Mouse (Mus musculus) heart, postnatal 36 days (tissue): ENCODE data around the gene Maz. TPM values are rescaled to one million over a fixed set of nuclear protein-coding genes. Genes with fewer than 3 reads are reported as not detected.

ENCODE experiments used
- DNase-seq, 2 experiments: peaks; one replicate each; pipeline ENCODE4 v3.0.0; 2021 to 2022
- intact Hi-C: fragments of 180-260 bp; cut with DNase I; formaldehyde crosslinking; loops from one replicate; pipeline ENCODE4 v1.15.1; 2025
- total RNA-seq, 2 experiments: library from RNA; stranded (reverse); gene quantifications; 2 replicates each; pipeline ENCODE4 v1.2.3; 2021

The Maz gene
- total RNA-seq, 2 experiments from 2014 or later: 66.5 to 71.5 TPM

DNA sequence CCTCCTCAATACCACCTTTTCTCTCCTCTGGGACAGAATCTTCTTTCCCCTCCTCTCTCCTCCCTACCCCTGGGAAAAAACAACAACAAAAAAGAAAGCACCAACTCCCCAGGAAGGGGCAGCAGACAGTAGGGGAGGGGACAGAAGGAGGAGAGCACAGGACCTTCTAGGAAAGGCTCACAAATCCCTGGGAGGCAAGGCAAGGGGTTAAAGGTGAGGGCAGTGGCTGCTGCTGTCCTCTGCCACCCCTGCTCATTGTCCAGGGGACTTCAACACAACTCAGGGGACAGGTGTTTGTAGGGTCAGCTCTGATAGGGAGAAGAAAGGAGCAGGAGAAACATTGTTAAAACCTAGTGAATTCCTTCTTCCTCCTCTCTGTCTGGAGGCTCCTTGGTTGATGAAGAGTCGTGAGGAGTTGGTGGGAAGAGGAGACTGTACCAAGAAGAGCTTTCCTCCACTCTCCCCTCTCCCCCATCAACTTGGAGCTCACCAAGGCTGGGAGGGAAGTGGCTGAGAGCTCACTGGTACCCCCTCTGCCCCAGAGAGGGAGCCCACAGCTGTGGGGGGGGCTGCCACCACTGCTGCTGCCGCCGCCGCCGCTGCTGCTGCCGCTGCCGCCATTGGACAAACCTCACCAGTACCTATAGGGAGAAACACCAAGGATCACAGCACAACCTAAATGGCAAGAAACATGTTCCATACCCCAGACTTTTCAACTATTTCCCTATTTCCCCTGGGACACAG is 4.1 kb downstream of the Maz start:
- DNase-seq: no peak
- intact Hi-C loops: loop anchor here (10.0 kb wide), 1 partner anchor 452 kb away; the partner anchor contains the start of gene Fbrs

DNA sequence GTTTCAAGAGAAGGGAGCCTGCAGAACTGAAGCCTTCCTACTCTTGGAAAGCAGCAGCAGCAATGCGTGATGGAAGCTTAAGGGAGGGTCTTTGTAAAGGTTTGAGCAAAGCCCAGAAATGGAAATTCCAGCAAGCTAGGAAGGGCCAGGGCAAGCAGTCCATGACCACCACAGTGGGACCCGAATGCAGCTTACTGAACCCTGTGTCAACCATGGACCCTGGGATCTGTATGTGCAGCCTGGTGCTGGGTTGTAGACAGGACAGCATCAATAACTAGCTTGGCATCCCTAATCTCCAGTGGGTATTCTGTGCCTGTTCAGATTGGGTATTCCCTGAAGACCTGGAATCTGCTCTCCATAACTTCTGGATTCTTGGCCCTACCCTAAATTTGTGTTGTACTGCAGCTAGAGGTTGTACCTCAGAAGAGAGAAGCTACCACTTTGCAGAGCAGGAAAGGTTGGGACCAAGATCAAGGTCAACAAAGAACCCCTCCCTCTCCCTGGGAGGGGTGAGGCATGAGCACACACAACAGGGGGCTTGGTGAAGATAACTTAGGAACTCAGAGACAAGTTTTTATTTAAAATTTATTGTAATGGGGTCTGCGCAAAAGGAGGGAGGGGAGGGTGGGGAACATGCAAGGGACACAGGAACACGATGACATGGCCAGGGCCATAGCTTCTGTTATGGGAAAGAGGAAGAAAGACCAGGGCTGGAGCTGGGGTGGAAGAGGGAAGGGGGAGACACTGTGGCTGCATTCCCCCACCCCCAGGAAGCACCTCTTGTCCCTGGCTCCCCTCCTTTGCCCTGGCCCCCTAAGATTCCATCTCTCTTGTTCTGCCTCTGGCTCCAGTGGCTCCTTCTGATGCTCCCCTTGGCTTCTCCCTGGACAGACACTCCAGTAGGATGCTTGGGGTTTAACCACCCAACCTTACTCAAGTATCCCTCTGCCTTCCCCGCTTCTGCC is 5.0 kb downstream of the Maz start:
- no peak for DNase-seq
- intact Hi-C loops: loop anchor here (10.0 kb wide), 1 partner anchor 453 kb away; the partner anchor contains the start of gene Fbrs

DNA sequence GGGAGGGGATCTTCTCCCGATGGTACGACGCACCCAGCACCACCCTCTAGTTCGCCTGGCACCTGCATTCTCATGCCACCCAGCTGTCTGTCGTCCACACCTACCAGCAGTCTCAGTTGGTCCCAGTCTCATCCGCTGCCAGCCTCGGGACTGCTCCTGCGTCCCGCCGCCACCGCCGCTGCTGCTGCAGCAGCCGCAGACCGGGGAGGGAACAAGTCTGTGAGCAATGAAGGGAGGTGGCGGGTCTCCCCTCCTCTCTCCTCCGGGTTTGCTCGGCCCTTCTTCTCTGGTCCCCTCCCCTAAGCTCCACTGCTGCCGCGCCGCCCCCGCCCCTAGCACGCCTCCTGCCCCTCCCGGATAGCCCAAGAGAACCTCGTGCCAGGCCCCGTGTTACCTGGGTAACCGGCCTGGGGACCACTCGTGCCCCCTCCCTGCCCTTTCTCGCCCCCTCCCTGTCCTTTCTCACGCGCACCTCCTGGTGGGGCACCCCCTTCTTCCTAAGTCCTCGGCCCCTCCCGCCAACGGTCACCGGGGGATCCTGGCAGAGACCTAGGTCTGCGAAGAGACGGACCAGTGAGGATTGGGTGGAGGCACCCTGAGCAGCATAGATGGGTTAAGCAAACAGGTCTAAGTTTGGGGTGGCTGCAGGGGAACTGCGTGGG is 5.8 kb downstream of the Maz start, which contains the start of the genes Gm42742 and Prrt2:
Gene Gm42742 (minus strand): TSS at position 197 of the 662 bp plus-strand sequence.
Gene Prrt2 (minus strand): TSS at position 311 of the 662 bp plus-strand sequence.
- DNase-seq: peak; percentile 46 to 55
- intact Hi-C loops: loop anchor here (10.0 kb wide), 1 partner anchor 454 kb away; the partner anchor contains the start of gene Fbrs

DNA sequence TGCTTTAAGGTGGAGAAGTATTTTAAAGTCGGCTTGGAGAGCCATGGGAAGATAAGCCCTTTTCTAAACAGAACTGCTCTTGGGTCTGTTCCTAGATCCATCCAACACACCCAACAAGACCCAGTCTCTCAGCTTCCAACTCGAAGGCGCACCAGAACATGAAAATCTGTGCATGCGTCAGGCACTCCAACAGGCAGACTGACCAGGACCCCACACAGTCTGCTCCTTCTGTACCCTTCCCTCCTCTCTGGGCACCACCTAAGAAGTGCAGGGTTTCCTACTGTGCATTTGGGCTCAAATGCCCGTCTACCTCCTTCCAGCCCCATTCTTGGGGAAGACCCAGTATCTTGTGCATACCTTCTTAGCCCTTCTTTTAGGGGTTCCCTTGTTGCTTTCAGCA is 6.3 kb downstream of the Maz start:
- no peak for DNase-seq
- intact Hi-C loops: loop anchor here (10.0 kb wide), 1 partner anchor 454 kb away; the partner anchor contains the start of gene Fbrs

DNA sequence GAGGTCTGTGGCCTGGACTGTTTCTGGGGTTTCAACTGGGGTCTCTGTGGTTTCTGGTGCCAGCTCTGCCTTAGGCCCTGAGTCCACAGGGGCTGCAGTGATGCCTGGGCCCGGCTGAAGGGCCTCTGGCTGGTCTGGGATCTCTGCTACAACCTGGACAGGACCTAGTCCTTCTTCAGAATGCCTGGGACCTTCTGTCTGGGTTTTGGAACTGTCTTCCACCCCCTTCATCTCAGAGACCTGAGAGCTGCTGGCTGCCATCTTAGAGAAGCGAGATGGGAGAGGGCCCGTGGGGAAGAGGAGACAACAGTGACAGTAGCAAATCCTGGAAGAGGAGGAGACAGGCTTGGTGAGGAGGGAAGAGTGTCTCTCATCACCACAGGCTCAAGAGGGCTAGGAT is 6.8 kb downstream of the Maz start:
- intact Hi-C loops: loop anchor here (10.0 kb wide), 1 partner anchor 455 kb away; the partner anchor contains the start of gene Fbrs
- no peak for DNase-seq

DNA sequence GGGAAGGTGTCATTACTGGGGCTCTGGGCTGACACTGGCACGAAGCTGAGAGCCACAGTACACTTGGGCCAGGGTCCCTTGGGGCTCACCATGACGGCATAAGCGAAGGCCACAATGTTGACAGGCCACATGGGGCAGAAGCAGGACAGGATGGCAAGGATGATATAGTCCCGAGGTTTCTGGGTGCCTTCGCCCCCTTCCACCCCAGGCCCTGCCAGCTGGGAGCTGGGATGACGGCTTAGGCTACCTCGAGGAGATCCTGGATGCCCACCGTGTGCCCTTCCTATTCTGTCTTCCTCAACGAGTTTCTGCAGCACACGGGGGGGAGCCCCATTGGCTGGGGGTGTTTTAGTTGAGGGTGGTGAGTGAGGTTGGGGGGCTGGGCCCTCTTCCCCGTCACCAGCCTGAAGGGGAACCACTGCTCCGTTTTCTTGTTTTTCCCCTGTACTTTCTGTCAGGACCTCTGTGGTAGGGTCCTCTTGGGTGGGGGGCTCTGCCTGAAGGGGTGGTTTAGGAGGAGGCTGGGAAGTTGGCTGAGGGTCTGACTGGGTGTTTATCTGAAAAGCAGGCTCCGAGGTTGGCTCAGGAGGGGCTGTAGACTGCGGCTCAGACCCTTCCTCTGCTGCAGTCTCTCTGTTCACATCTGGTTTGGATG is 7.4 kb downstream of the Maz start:
- no peak for DNase-seq
- intact Hi-C loops: no loop called here

DNA sequence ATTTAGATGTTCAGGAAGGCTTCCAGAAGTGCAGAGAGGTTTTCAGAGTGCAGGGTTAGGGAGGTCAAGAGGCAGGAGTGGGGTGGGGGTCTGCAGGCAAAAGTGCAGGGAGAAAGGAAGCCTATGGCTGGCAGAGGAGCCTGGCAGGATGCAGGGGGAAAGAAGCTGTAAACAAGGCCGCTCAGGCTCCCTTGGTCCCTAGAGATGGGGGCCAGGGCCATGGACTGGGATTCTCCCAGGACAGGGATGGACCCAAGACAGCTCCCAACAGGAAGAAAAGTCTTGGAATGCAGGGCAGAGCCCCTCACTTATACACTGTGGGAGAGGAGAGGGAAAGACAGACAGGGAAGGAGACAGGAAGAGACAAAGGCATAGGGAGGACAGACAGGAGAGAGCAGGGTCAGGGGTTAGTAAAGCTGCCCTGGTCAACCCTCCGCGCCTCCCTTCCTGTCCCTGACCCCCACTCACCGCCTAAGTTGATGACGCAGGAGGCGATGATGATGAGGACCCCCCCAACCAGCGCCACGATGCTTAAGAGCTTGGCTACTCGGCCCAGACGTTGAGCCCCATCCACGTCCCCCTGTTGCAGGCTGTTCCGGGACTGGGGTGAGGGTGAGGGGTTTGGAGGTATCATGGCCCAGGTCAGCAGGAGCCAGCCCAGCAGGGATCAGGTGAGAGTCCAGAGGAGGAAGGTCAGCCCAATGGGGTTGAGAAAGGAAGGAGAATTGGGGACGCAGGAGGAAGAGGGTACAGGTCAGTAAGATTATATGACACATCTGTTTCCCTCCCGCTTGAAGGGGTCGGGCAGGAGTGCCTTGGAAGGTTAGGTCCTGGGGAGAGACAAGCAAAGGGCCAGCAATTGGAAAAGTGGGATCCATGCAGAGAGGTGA is 8.2 kb downstream of the Maz start:
- DNase-seq: no peak
- intact Hi-C loops: no loop called here

DNA sequence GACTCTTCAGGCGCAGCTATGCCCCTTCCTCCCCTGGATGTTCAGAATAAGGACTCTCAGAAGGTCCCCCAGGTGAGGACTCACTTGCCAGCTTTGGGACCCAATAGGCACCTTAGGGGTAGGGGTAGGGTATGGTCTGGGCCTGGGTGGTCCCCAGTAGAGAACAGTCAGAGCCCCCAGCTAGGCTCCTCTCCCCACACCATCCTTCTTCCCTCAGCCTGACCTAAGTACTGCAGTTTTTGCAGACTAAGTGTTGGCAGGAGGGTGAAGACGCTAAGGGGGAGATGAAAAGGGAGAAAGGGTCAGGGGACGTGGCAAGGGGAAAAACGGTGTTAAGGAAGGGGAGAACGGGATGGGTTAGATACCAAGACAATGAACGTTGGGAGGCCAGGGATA is 8.9 kb downstream of the Maz start:
- DNase-seq: no peak
- intact Hi-C loops: loop anchor here (1.0 kb wide), 1 partner anchor 7 kb away; no protein-coding TSS in a partner anchor

DNA sequence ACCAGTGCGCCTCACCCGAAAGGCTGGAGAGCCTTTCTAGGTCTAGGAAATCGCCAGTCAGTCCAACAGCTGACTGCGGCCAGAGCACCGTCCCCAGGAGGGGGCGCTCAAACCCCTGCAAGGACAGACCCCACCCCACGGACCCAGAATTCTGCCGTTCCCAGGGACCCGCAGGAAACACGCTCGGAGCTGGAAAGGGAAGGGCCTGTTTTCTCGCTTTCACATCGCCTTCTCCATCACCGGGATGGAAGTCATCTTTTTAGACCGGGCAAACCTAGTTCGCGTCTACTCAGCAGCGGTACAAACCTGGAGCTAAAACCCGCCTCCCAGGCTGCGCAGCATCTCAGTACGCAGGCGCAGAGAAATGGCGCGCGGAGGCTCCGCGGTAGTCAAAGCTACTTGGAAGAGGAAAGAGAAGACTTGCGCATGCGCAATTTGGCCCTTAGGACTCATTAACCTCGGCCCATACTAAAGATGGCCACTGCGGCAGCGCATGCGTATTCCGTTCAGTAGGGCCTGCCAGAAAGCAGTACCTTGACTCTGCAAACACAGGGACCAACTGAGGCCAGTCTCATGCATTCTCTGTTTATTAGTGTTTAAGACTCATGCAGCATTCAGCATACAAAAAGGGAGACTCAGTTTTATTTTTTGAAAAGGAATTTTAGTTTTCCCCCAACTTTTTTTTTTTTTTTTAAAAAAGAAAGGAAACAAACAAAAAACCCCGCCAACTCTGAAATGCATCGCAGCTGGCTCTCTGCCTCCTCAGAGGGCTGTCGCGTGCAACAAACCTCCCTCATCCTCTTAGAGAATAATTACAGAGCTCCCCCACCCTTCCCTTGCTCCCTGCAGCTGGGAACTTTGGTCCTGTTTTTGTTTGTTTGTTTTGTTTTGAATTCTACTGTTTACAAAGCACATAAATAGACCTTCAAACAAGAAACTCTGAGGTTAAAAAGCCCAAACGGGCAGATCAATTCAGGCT is 9.6 kb downstream of the Maz start, which contains the start of gene Pagr1a:
Gene Pagr1a (minus strand): TSS at position 382 of the 979 bp plus-strand sequence.
- peak; percentile 94 to 99 for DNase-seq
- intact Hi-C loops: loop anchor here (1.0 kb wide), 1 partner anchor 8 kb away; no protein-coding TSS in a partner anchor

DNA sequence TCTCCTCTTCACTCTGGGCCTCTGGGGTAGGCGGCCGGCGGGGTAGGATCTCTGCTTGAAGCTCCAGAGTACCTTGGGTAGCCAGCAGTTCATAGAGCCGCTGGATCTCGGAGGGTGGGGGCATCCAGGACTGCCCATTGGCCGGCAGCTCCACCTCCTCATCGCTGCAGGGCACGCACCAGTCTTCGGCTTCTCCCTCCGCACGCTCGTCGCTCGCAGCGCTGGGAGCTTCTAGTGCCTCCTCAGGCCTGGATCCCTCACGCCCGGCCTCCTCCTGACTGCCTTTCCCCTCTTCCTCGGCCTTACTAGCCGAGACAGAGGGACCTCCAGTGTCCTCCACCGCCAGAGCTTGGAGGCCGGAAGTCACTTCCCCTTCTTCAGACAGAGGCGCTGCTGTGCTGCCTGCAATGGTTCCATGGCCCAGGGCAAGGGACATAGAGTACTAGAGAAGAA is 10.3 kb downstream of the Maz start:
- no peak for DNase-seq
- intact Hi-C loops: no loop called here

DNA sequence TGATC is 10.6 kb downstream of the Maz start, which contains the start of gene Pagr1b:
Gene Pagr1b (minus strand): TSS at position 4 of the 5 bp plus-strand sequence.
- DNase-seq: no peak
- intact Hi-C loops: no loop called here

DNA sequence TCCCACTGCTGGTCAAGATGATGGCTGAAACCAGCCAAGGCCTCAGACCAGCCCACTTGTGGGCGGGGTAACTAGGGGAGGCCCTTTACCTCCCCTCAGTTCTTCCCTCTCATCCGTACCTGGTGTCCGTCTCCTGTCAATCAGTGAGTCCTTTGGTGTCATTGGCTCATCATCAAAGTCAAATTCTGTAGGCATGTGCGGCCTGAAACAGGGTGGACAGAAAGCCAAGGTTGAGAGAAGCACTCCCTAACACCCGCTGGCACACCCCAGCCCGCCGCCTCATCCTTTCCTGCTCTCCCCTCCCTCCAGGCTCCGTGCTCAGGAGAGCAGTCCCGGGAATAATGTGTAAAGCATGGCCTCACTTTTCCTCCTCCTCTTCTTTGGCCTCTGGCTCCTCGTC is 10.8 kb downstream of the Maz start:
- DNase-seq: no peak
- intact Hi-C loops: no loop called here

DNA sequence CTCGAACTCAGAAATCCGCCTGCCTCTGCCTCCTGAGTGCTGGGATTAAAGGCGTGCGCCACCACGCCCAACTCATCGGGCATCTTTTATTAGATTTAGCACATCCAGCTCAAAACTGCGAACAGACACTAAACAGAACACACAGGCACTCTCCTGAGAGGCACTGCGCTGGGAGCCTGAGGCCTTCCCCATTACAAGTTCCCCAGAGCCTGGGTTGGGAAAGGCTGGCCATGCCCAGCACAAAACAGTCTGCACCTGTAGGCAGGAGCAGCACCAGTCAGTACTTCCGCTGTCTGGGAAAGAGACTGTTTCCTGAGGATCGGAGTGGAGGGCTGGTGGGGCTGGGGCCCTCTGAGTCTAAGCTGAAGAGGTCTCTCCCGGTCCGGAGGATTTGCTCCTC is 11.8 kb downstream of the Maz start:
- DNase-seq: no peak
- intact Hi-C loops: loop anchor here (2.0 kb wide), 1 partner anchor 38 kb away; the partner anchor contains the start of gene Cdiptos

DNA sequence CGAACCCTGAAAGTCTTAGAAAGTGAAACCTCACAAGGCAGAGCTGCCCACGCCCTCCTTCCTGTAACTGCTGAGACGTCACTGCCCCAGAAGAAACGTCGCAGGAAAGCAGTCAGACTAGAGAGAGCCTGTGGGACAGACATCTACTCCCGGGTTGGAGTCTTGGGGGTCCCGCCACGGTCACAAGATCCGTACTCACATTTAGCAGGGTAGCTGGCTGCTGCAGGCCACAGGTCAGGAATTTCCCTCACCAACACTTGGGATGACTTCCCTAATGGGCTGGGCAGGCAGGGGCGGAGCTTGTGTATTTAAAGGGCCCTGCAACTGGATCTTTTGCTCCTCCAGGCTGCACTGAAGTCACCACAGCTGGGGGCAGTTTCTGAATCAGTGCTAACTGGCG is 12.5 kb downstream of the Maz start, which contains the start of gene Mvp:
Gene Mvp (minus strand): TSS at position 302 of the 400 bp plus-strand sequence.
- DNase-seq: peak; percentile 77 to 82
- intact Hi-C loops: loop anchor here (2.0 kb wide), 1 partner anchor 38 kb away; the partner anchor contains the start of gene Cdiptos

DNA sequence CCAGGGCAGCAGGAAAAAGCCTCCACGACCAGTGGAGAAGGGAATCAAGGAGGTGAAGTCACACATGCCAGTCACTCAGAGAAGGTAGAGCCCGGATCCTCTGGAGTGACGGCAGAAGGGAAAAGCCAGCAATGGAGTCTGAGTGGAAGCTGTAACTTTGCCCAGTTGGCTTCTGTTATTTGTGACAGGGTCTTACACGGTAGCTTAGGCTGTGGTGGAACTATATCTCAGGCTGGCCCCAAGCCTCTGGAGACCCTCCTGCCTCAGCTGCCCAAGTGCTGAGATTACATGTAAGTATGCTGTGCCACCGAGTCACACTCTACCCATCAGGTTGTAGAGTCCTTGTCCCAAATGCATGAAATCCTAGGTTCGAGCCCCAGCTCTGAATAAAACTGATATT is 13.5 kb downstream of the Maz start:
- intact Hi-C loops: no loop called here
- DNase-seq: no peak

DNA sequence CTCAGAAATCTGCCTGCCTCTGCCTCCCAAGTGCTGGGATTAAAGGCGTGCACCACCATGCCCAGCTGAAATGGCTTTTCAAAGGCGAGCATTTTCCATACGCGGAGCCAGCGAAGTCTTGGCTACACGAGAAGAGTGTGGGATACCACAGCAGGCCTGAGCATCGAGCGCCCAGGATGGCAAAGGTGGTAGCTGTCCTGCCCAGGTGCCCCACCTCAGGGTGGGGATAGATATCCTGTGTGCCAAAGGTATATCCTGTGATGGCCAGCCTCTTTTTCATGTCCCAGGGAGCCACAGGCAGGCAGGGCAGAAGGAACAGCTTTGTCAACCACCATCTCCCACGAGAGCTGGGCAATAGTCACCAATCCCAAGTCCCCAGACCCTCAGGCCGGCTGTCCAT is 14.0 kb downstream of the Maz start:
- no peak for DNase-seq
- intact Hi-C loops: no loop called here

DNA sequence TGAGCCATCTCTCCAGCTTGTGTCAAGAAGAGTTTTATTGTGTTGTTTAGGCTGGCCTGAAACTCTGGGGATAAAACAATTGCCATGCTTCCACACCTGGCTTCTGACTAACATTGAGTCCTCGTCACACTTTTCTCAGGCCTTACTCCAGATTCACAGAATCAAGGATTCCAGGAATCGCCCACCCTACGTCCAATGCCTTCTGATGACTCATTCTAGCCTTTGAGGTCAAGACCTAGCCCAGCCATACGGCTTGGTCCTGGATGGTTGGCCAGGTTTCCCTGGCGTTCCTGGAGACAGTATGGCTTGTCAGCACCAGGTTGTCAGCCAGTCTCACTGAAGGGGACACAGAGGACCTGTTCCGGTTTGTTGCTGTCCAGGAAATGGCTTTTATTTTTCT is 14.5 kb downstream of the Maz start:
- intact Hi-C loops: no loop called here
- no peak for DNase-seq

DNA sequence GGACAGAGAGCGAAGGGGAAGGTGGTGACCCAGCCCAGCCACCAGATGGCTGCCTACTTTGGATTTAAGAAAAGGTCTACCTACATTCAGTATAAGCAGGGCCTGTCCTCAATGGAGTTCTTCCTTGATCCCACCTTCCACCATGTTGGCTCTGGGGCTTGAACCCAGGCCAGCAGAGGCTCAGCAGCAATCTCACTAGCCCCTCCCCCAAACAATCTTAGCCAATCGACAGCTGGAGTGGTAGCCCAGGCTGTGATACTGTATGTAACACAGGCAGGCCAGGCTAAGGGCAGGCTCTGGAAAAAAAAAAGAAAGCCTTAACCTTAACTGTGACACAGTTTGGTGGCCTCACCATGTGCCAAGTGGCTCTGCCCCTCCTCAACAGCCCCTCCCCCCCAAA is 15.1 kb downstream of the Maz start:
- DNase-seq: no peak
- intact Hi-C loops: no loop called here
